Mouse (Mus musculus): ENCODE measurements at regions not wholly inside any gene's neighbourhood (a gene's known extent, or its start where the extent isn't known, plus 50 kb on each side); places are given as distances from the start of the nearest gene placed in this dataset.

- TF ChIP-seq SMC3 (IDR thresholded peaks at IDR 0.05; ENCODE audit: low read depth, low read length) (no peak), RCOR1 (conservative IDR thresholded peaks at IDR 0.05; ENCODE audit: low read depth, low read length) (no peak), EP300 (IDR thresholded peaks at IDR 0.05; ENCODE audit: low read length) (no peak)
Measured at GRCm38 (mm10) chr10:44728963-44729362, 200.7 kb upstream of the Prdm1 start.

Measured in CH12.LX (cell line).